Mouse (Mus musculus): Measurements from ENCODE around the gene Gna14.

GRCm38 (mm10) chr19:16576790-16577189 lies 141.2 kb downstream of the Gna14 start:
- TF ChIP-seq NANOG (IDR thresholded peaks at IDR 0.05; ENCODE audit: borderline replicate concordance, low read length) (no peak), CTCF (conservative IDR thresholded peaks at IDR 0.05; ENCODE audit: low read length) (no peak), POU5F1 (IDR thresholded peaks at IDR 0.05; ENCODE audit: borderline replicate concordance, low read length) (no peak)
